Mouse (Mus musculus): Measurements from ENCODE around the gene Rapgef5. TPM values are rescaled to one million over a fixed set of nuclear protein-coding genes. Genes with fewer than 3 reads are reported as not detected.

Rapgef5 gene
- total RNA-seq, 1 experiment = 9.9 TPM

DNA sequence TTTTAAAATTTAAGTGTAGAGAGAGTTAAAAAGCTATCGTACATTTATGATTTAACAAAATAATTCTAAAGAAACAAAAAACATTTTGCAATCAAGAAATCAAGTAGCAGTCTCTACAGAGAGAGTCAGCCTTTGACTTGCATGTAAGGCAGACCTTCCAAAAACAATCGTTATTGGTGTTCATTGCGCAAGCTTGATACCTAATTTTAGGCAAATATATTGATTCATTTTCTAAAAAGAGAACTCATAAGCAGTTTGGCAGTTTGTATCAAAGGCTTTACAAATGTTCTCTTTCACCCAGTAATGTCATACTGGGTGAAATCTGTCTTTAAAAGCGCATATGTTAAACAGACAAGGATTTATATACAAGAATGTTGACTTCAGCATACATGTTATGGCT is 208.7 kb downstream of the Rapgef5 start:
- in situ Hi-C loops (cut with MboI; ENCODE audit: low sequenced_read_pairs in 2 of 2, unreplicated experiment in 2 of 2) = no loop called here
- Histone ChIP-seq H3K9ac (ENCODE audit: insufficient read depth, low read depth, low read length, poor library complexity, severe bottlenecking) (no peak overlapping the region), H3K9me3 (ENCODE audit: control insufficient read depth, insufficient read depth, low read depth, low read length) (no peaks in the 10 kb centered on the region), H3K27ac (ENCODE audit: insufficient read depth, low read depth, low read length, poor library complexity, severe bottlenecking) (no peak overlapping the region), H3K36me3 (ENCODE audit: control insufficient read depth, insufficient read depth, low read length, poor library complexity, severe bottlenecking) (no peaks in the 10 kb centered on the region), H3K4me1 (ENCODE audit: control insufficient read depth in 2 of 2, insufficient read depth in 2 of 2, low read length in 2 of 2, poor library complexity in 1 of 2) (peaks cover 1 to 3% of the 10 kb centered on the region in 2 experiments; a peak in 2 of 4 replicates), H3K4me3 (ENCODE audit: insufficient read depth in 1 of 2, low read depth in 1 of 2, low read length in 2 of 2, poor library complexity in 1 of 2, severe bottlenecking in 1 of 2) (no peak overlapping the region)
- TF ChIP-seq CHD2 (IDR thresholded peaks at IDR 0.05; ENCODE audit: low read depth, low read length) (no peak), ZNF384 (IDR thresholded peaks at IDR 0.05; ENCODE audit: low read depth, low read length) (no peak), HCFC1 (IDR thresholded peaks at IDR 0.05; ENCODE audit: borderline replicate concordance, insufficient read depth, low read length) (no peak), MAFK (IDR thresholded peaks at IDR 0.05; ENCODE audit: insufficient read depth, low read depth, low read length) (no peak)
- DNase-seq (ENCODE audit: low read depth, low spot score) = no peak

DNA sequence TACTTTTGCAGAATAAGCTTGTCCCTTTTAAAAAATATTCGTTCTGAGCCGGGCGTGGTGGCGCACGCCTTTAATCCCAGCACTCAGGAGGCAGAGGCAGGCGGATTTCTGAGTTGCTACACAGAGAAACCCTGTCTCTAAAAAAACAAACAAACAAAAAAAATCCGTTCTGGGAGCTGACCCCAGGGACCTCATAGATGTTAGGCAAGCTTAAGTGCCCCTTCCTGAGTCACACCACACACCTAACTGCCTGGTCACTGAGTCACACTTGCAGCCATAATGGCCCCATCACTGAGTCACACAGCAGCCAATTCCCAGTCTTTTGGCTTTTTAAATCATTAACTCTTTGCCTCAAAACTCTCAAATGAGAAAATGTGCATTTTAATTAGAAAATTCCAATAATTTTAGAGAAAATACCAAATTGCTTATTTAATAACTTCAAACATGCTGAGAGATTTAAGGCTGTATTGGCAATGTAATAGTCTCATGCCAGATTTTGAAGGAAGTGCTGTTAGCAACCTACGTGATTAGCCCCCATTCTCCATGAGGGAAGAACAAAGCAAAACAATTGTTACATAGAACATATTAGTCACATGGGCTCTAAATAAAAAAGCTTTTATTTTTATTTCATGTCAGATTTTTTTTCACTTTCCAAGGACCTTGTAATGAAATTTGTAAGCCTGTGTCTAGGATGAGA is 211.3 kb downstream of the Rapgef5 start:
- Histone ChIP-seq H3K9me3 (ENCODE audit: control insufficient read depth, insufficient read depth, low read depth, low read length) (no peaks in the 10 kb centered on the region), H3K4me3 (ENCODE audit: insufficient read depth in 1 of 2, low read depth in 1 of 2, low read length in 2 of 2, poor library complexity in 1 of 2, severe bottlenecking in 1 of 2) (no peak overlapping the region), H3K9ac (ENCODE audit: insufficient read depth, low read depth, low read length, poor library complexity, severe bottlenecking) (no peak overlapping the region), H3K27ac (ENCODE audit: insufficient read depth, low read depth, low read length, poor library complexity, severe bottlenecking) (no peak overlapping the region), H3K36me3 (ENCODE audit: control insufficient read depth, insufficient read depth, low read length, poor library complexity, severe bottlenecking) (no peaks in the 10 kb centered on the region), H3K4me1 (ENCODE audit: control insufficient read depth in 2 of 2, insufficient read depth in 2 of 2, low read length in 2 of 2, poor library complexity in 1 of 2) (peaks cover 1 to 3% of the 10 kb centered on the region in 2 experiments; a peak in 2 of 4 replicates)
- in situ Hi-C loops (cut with MboI; ENCODE audit: low sequenced_read_pairs in 2 of 2, unreplicated experiment in 2 of 2) = no loop called here
- no peak for DNase-seq (ENCODE audit: low read depth, low spot score)
- TF ChIP-seq HCFC1 (IDR thresholded peaks at IDR 0.05; ENCODE audit: borderline replicate concordance, insufficient read depth, low read length) (no peak), MAFK (IDR thresholded peaks at IDR 0.05; ENCODE audit: insufficient read depth, low read depth, low read length) (no peak), CHD2 (IDR thresholded peaks at IDR 0.05; ENCODE audit: low read depth, low read length) (no peak), ZC3H11A (IDR thresholded peaks at IDR 0.05; ENCODE audit: borderline replicate concordance, low read depth, low read length) (no peak), ZNF384 (IDR thresholded peaks at IDR 0.05; ENCODE audit: low read depth, low read length) (no peak)

DNA sequence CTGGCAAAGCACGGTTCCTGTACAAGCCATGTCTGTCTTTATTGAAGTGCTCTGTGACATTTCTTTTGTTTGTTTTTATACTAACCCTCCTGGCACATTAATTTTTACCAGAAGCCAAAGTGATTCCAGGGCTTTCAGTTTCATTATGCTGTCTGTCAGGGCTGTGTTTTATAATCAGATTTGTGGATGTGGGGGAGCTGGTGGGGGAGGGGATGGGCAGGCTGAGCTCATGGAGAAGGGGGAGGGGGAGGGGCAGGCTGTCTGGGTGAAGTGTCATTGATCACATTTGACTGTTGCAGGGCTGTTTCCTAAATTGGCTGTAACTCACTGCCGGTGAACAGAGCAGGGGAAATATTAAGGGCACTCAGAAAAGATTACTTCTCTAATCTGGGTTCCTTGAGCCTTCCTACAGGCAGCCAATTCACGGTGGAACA is 211.9 kb downstream of the Rapgef5 start:
- DNase-seq (ENCODE audit: low read depth, low spot score) = no peak
- in situ Hi-C loops (cut with MboI; ENCODE audit: low sequenced_read_pairs in 2 of 2, unreplicated experiment in 2 of 2) = no loop called here
- TF ChIP-seq ZC3H11A (IDR thresholded peaks at IDR 0.05; ENCODE audit: borderline replicate concordance, low read depth, low read length) (no peak), ZNF384 (IDR thresholded peaks at IDR 0.05; ENCODE audit: low read depth, low read length) (no peak), CHD2 (IDR thresholded peaks at IDR 0.05; ENCODE audit: low read depth, low read length) (no peak), MAFK (IDR thresholded peaks at IDR 0.05; ENCODE audit: insufficient read depth, low read depth, low read length) (no peak), HCFC1 (IDR thresholded peaks at IDR 0.05; ENCODE audit: borderline replicate concordance, insufficient read depth, low read length) (no peak)
- peaks cover 1 to 3% of the 10 kb centered on the region in 2 experiments; a peak in 2 of 4 replicates for H3K4me1 ChIP-seq (ENCODE audit: control insufficient read depth in 2 of 2, insufficient read depth in 2 of 2, low read length in 2 of 2, poor library complexity in 1 of 2)
- no peak overlapping the region for H3K4me3 ChIP-seq (ENCODE audit: insufficient read depth in 1 of 2, low read depth in 1 of 2, low read length in 2 of 2, poor library complexity in 1 of 2, severe bottlenecking in 1 of 2)
- no peak overlapping the region for H3K27ac ChIP-seq (ENCODE audit: insufficient read depth, low read depth, low read length, poor library complexity, severe bottlenecking)
- H3K9me3 ChIP-seq (ENCODE audit: control insufficient read depth, insufficient read depth, low read depth, low read length) = no peaks in the 10 kb centered on the region
- no peaks in the 10 kb centered on the region for H3K36me3 ChIP-seq (ENCODE audit: control insufficient read depth, insufficient read depth, low read length, poor library complexity, severe bottlenecking)
- no peak overlapping the region for H3K9ac ChIP-seq (ENCODE audit: insufficient read depth, low read depth, low read length, poor library complexity, severe bottlenecking)

- Histone ChIP-seq H3K9me3 (ENCODE audit: control insufficient read depth, insufficient read depth, low read depth, low read length) (no peaks in the 10 kb centered on the region), H3K9ac (ENCODE audit: insufficient read depth, low read depth, low read length, poor library complexity, severe bottlenecking) (no peak overlapping the region), H3K27ac (ENCODE audit: insufficient read depth, low read depth, low read length, poor library complexity, severe bottlenecking) (no peak overlapping the region), H3K36me3 (ENCODE audit: control insufficient read depth, insufficient read depth, low read length, poor library complexity, severe bottlenecking) (no peaks in the 10 kb centered on the region), H3K4me1 (ENCODE audit: control insufficient read depth in 2 of 2, insufficient read depth in 2 of 2, low read length in 2 of 2, poor library complexity in 1 of 2) (peaks cover 0 to 5% of the 10 kb centered on the region in 2 experiments; a peak in 2 of 4 replicates), H3K4me3 (ENCODE audit: insufficient read depth in 1 of 2, low read depth in 1 of 2, low read length in 2 of 2, poor library complexity in 1 of 2, severe bottlenecking in 1 of 2) (no peak overlapping the region)
- DNase-seq (ENCODE audit: low read depth, low spot score) = no peak
- TF ChIP-seq CHD2 (IDR thresholded peaks at IDR 0.05; ENCODE audit: low read depth, low read length) (no peak), ZC3H11A (IDR thresholded peaks at IDR 0.05; ENCODE audit: borderline replicate concordance, low read depth, low read length) (no peak), HCFC1 (IDR thresholded peaks at IDR 0.05; ENCODE audit: borderline replicate concordance, insufficient read depth, low read length) (no peak)
- in situ Hi-C loops (cut with MboI; ENCODE audit: low sequenced_read_pairs in 2 of 2, unreplicated experiment in 2 of 2) = no loop called here
Measured at GRCm38 (mm10) chr12:117733611-117734010, 217.3 kb downstream of the Rapgef5 start.
